Mouse (Mus musculus) embryonic fibroblast, embryonic 13.5 days (primary cell): Measurements from ENCODE around the gene Calr4.

Source experiments
- CTCF ChIP-seq: IDR thresholded peaks from 2 replicates; pipeline ENCODE4 v1.5.1; 2011; ENCODE audit warnings: mild to moderate bottlenecking, control low read depth, low read length, moderate library complexity, borderline replicate concordance; ENCODE audit not compliant: insufficient read depth
- POLR2A ChIP-seq: IDR thresholded peaks from 2 replicates; pipeline ENCODE4 v1.6.1; 2011; ENCODE audit warnings: low read depth, mild to moderate bottlenecking, control low read depth, low read length, moderate library complexity

DNA sequence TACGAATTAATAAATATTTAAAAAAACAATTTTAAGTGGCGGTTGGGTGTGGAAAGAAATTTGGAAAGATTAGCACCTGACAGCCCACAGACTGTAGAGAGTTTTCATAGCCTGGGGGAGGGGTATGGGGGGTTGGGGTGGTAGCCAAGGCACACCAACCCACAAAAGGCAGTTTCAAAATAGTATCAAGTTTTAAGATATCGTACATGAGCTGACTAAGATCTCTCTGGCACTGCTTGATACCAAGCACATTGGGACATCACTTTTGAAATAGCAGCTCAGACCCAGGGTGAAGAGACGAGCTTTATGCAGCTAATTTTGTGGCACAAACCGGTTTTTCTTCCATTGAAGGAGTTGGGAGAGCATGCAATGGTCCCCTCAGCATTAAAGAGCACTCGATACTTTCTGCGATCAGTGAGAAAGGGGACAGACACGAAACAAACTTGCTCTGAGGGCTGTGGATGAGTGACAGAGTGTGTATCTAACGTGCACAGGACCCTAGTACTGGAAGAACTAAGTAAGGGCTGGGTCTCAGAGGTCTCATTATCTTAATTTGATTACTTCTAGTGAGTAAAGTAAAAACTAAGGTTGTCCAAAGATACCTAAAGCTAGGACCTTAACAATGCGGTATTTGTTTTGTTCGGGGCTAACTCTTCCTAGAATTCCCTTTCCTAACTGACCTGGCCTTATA, 21.6 kb downstream of the Calr4 start:
- TF ChIP-seq POLR2A (no peak), CTCF (no peak)
